Mouse (Mus musculus) 3134 (cell line): ENCODE results near the gene Cebpz.

Source experiments
- DNase-seq: peaks from one replicate; pipeline ENCODE4 v3.0.0-alpha.2; 2011; ENCODE audit warnings: low spot score; ENCODE audit not compliant: insufficient read length; ENCODE audit errors: extremely low read depth

Cebpz gene

GRCm38 (mm10) chr17:78936466-78937228, at the start of gene Cebpz, which contains the start of gene Ndufaf7:
TSS of gene Cebpz (minus strand) at chr17:78937066.
TSS of gene Ndufaf7 (plus strand) at chr17:78937136.
- peak; percentile 97 for DNase-seq

- DNase-seq, result no peak
These were observed 46.9 kb upstream of the Cebpz start for GRCm38 (mm10) chr17:78983736-78984135.

GRCm38 (mm10) chr17:78983166-78983565, 46.3 kb upstream of the Cebpz start:
- DNase-seq, result no peak

- DNase-seq, result no peak
These were observed 31.6 kb upstream of the Cebpz start for GRCm38 (mm10) chr17:78968500-78968899.

- no peak for DNase-seq
These were observed 29.4 kb upstream of the Cebpz start for GRCm38 (mm10) chr17:78966092-78966883.

- no peak for DNase-seq
These were observed 27.5 kb upstream of the Cebpz start for GRCm38 (mm10) chr17:78964387-78964786.

- no peak for DNase-seq
These were observed 22.6 kb upstream of the Cebpz start for GRCm38 (mm10) chr17:78959473-78959872.

- no peak for DNase-seq
These were observed 16.4 kb upstream of the Cebpz start for GRCm38 (mm10) chr17:78953240-78953639.

- DNase-seq, result no peak
These were observed 15.2 kb upstream of the Cebpz start for GRCm38 (mm10) chr17:78952070-78952469.

GRCm38 (mm10) chr17:78951225-78951624, 14.4 kb upstream of the Cebpz start:
- DNase-seq, result no peak

GRCm38 (mm10) chr17:78942579-78942978, 5.7 kb upstream of the Cebpz start:
- DNase-seq, result no peak

GRCm38 (mm10) chr17:78938927-78939326, 2.1 kb upstream of the Cebpz start:
- DNase-seq, result no peak

- DNase-seq, result no peak
These were observed 475 bp upstream of the Cebpz start for GRCm38 (mm10) chr17:78937229-78937853.

- DNase-seq, result no peak
These were observed 1.0 kb downstream of the Cebpz start for GRCm38 (mm10) chr17:78935857-78936256.

- no peak for DNase-seq
These were observed 19.2 kb downstream of the Cebpz start for GRCm38 (mm10) chr17:78917696-78918095.

- DNase-seq, result no peak
These were observed 20.0 kb downstream of the Cebpz start for GRCm38 (mm10) chr17:78916899-78917298.

GRCm38 (mm10) chr17:78916369-78916813, 20.5 kb downstream of the Cebpz start, which contains the start of gene Cebpzos:
TSS of gene Cebpzos (plus strand) at chr17:78916500.
- DNase-seq, result peak; percentile 89

GRCm38 (mm10) chr17:78915772-78916171, 21.1 kb downstream of the Cebpz start:
- no peak for DNase-seq

GRCm38 (mm10) chr17:78913921-78914320, 22.9 kb downstream of the Cebpz start:
- DNase-seq, result no peak

GRCm38 (mm10) chr17:78912861-78913281, 24.0 kb downstream of the Cebpz start:
- DNase-seq, result no peak

- DNase-seq, result no peak
These were observed 27.5 kb downstream of the Cebpz start for GRCm38 (mm10) chr17:78909374-78909773.
